Mouse (Mus musculus): ENCODE measurements around the gene Ndufab1.

DNA sequence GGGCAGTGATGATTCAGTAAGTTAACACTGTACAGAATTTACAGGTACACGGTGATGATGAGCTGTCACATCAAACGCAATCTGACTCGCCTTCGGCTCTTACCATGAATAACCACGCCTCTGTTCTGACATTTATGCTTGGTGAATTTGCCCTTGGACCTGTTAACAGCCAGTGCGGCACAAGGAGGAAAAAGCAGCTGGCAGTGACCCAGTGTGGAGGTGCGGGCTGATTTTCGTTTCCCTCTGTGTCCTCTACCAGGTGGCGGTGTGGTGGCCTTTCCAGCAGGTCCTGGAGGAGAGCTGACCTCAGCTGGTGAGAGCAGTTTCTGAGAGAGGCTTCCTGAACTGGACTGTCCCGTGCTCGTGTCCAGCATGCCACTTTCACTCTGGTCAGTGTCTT is 25.3 kb upstream of the Ndufab1 start:
- TF ChIP-seq EP300 (IDR thresholded peaks at IDR 0.05; ENCODE audit: low read depth) (no peak), CTCF (IDR thresholded peaks at IDR 0.05; ENCODE audit: low read depth) (no peak)
